Mouse (Mus musculus) testis, postnatal 10 days (tissue): ENCODE data around the gene Scarb1.
A peak's percentile ranks its signal among the peaks of the same experiment; 100 is the strongest.

ENCODE experiments used
- DNase-seq: peaks from one replicate; pipeline ENCODE4 v3.0.0; 2021; ENCODE audit warnings: low spot score

Scarb1 gene

GRCm38 (mm10) chr5:125331811-125332210, 9.1 kb downstream of the Scarb1 start:
- no peak for DNase-seq

DNA sequence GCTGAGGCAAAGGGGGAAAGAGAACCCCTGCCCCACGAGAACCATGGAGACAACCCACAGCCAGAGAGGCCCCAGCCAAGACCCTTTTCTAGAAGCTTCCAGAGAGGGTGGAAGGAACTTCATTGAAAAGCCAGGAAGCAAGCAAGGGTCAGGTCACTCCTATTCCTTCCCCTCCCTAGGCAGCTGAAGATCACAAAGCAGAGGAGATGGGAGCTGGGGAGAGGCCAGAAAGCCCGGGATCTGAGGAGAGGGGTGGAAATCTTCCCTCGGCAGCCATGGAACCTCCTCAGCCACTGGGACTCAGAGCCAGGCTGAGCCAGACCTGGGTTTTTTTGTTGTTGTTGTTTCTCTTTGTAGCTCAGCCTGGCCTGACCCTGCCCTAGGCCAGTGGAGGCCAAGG, 9.8 kb downstream of the Scarb1 start:
- no peak for DNase-seq

GRCm38 (mm10) chr5:125330656-125331055, 10.2 kb downstream of the Scarb1 start:
- DNase-seq: no peak

- no peak for DNase-seq
These were observed 10.7 kb downstream of the Scarb1 start for GRCm38 (mm10) chr5:125330191-125330590.

GRCm38 (mm10) chr5:125327596-125328385, 13.1 kb downstream of the Scarb1 start:
- DNase-seq: peak; percentile 72

- peak; percentile 65 for DNase-seq
These were observed 14.5 kb downstream of the Scarb1 start for GRCm38 (mm10) chr5:125326351-125326750.

DNA sequence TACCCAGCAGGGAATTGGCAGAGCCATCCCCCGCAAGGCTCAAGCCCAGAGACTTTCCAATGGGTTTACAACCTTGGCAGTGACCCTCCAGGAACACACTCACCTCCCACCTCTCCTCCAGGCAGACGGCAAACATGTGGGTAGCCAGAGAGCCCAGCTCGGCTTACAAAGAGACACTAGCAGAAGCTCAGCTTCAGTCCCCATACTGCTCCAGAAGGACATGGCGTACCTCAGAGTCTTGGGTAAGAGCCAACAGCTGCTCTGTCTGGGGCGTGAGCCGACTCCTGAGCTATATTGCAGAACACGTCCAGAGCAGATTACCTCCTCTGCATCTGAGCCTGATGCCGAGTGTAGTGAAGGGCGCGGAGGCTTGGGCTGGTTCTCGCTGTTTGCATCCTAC, 15.0 kb downstream of the Scarb1 start:
- peak; percentile 68 for DNase-seq

DNA sequence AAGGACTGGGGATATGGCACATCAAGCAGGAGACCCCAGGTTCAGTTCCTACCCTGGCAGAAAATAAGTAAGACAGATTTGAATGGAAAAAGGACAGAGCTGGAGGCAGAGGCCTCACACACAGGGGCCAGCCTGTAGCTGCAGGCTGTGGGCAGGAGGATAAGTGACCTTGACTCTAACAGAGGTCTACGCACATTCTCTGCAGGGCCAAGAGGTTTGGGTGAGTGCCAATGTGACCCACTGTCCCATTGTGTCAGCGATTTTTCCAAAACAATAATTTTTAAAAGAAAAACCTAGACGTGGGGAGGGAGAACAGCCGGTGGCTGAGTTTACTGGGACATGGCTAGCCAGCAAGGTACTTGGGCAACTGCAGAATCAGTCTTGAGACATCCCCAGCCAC, 15.6 kb downstream of the Scarb1 start:
- no peak for DNase-seq

- DNase-seq: no peak
These were observed 16.9 kb downstream of the Scarb1 start for GRCm38 (mm10) chr5:125323939-125324480.

DNA sequence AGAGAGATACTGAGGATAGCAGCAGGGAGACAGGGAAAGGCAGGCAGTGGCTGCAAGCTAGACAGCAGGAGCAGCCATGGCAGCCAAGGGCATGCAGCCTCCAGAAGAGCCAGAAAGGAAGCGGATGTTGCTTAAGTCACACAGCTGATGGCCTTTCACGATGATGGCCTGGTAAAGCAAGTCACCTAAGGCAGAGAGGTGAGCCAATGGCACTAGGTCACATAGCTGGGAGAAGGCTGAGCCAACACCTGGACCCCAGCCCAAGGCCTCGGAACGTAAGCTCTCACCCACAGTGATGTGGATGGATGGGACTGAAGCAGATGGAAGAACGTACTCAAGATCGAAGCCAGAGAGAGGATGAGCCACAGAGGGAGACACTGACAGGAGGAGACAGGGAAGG, 17.8 kb downstream of the Scarb1 start:
- DNase-seq: no peak

- no peak for DNase-seq
These were observed 19.1 kb downstream of the Scarb1 start for GRCm38 (mm10) chr5:125321836-125322235.

- no peak for DNase-seq
These were observed 21.7 kb downstream of the Scarb1 start for GRCm38 (mm10) chr5:125319057-125319800.

DNA sequence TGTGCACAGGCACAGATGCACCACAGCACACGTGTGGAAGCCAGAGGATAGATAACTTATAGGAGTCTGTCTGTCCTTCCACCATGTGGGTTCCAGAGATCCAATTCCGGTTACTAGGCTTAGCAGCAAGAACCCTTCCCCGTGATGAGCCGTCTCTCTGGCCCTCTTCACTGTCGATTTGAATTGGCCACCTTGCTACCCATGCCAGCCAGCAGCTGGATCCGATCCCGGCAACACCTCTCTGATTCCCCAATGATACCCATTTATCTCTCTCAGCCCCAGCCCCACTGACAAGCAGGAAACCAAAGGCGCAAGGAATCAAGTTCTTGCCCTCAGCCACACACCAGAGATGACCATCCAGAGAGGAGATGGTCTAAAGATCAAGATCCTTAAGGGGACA, 22.9 kb downstream of the Scarb1 start:
- DNase-seq: no peak

DNA sequence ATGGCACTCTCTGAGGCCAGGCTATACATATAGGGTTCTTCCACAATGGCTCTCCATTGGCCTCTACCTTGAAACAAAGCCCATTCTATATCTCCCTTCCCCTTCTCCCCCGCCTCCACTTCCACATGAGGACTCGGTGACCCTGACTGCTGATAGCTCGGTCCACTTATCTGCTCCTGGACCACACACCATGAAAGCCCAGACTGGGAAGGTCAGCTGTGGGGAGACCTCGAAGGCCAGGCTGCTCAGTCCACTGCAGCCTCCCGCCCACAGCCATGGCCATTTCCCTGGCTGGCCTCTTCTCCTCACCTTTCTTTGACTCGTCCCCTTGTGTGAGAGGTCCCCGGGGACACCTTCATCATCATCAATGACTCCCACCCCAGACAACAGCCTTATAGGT, 23.6 kb downstream of the Scarb1 start:
- no peak for DNase-seq

GRCm38 (mm10) chr5:125316771-125317170, 24.1 kb downstream of the Scarb1 start:
- no peak for DNase-seq

DNA sequence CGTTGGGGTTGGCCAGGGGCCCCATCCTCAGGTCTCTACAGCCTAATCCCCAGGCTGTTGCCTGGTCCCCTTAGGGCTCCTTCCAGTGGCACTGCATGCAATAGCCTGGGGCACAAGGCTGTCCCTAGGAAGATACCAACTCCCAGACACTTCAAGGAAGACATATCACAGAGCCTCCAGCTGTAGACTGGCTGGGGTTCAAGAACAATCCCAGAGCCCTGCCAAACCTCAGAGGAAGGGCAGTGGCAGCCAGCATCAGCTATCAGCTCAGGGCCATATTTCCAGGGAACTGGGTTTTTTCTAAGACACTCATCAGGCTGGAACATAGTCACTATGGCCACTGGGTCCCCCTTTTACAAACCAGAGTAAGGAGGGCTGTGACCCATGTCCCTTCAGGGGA, 25.8 kb downstream of the Scarb1 start:
- no peak for DNase-seq

DNA sequence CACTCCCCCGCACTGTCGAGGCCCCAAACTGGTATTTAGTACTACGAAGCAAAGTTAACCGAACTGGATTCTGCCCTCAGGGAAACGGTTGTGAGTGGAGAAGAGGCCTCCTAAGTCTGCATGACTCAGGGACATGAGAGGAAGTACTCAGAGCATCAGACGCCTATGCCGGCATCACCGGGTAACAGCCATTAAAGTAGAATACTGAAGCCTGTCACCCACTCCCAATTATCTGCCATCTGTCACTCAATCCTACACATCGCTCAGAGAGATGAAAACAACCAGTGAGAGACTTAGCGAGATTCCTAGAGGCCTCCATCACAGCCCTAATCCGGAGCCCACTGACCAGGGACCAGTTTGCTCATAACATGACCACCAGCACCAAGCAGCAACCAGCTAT, 26.9 kb downstream of the Scarb1 start:
- DNase-seq: no peak

DNA sequence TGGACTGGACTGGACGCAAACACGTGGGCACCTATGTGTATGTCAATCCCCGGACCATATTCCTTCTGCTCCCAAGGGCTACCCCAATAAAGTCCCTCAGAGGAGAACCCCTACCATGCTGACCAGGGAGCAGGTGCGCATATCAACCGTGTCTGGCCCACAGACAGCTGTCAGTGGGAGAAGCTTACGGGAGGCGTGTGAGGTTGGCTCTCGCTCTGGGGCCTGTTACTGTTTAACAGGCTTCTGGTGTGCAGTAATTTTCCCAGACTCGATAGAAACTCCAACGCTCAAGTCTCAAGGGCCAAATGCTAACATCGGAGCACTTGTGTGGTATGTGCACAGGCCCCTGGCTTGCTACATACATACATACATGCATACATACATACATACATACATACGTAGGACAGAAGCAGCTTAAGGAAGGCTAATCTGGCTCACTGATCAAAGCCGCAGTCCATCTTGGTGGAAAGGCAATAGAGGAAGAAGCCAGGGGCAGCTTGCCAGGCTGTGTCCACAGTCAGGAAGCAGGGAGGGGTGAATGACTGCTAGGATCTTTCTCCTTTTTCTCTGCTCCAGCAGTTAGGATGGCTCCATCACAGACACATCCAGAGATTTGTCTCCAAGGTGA, 27.8 kb downstream of the Scarb1 start:
- DNase-seq: no peak

GRCm38 (mm10) chr5:125310986-125311385, 29.9 kb downstream of the Scarb1 start:
- DNase-seq: no peak

DNA sequence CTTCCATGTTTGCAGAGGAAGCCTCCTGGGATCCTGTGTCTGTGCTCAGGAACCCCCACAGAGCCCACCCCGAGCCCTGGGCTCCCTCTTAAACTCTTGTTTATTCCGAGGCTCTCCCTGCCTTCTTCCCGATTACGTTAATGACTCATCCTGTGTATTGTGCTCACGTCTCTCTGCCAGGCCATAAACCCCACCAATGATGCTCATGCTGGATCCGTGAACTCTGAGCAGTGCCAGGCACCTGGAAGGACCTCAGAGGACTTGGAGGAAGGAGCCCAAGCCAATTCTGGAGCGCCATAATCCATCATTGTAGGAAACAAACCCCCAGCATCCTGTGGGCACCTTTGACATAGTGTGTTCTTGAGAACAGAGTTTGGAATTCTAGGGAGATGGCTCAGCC, 31.7 kb downstream of the Scarb1 start:
- DNase-seq: no peak

DNA sequence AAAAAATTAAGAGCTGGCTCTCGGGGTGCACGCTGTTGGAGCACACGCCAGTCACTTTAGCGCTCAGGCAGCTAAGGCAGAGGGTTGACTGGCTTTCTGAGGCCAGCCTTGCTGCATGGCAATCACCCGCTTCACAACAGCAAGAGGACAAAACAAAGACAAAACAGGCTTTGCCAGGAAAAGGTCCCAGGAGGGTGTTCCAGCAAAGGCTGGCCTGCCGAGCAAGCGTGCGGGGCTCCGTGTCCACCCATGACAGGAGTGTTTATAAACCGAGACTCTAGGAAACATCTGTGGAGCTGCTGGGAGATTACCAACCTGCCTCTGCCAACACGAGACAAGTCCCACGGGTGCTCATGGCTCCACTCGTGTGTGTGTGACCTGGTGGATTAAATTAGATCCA, 34.1 kb downstream of the Scarb1 start:
- no peak for DNase-seq

DNA sequence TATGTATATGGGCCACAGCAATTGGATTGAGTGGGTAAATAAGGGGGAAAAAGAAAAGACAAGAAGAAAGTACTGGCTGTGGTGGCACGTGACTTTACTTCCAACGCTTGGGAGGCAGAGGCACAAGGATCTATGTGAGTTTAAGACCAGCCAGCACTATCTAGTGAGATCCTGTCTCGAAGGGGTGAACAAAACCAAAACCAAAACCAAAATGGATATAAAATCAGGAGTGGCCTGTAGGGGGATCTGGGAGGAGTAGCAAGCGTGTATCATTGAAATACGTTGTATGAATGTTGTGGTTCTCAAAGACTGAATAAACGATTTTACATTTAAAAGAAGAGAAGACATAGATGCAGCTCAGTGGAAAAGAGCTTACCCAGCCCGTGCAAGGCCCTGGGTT, 34.5 kb downstream of the Scarb1 start:
- no peak for DNase-seq
